Mouse (Mus musculus) heart, adult 2 months (tissue): ENCODE measurements around the gene Vmn1r230. TPM values are rescaled to one million over a fixed set of nuclear protein-coding genes. Genes with fewer than 3 reads are reported as not detected.

Experiments used
- DNase-seq, 2 experiments: peaks; one replicate each; pipeline ENCODE4 v3.0.0; 2021
- H3K27ac ChIP-seq: fragments of 200-600 bp; 2 replicates; pipeline ENCODE4 v1.8.1; 2022
- H3K27me3 ChIP-seq: fragments of 200-500 bp; 2 replicates; pipeline ENCODE4 v1.6.1; 2012; ENCODE audit warnings: mild to moderate bottlenecking, low read length, inconsistent platforms, mixed read lengths; ENCODE audit not compliant: control insufficient read depth, insufficient read depth
- H3K36me3 ChIP-seq: fragments of 200-500 bp; 2 replicates; pipeline ENCODE4 v1.6.1; 2012; ENCODE audit warnings: low read length, inconsistent platforms; ENCODE audit not compliant: control insufficient read depth, insufficient read depth
- H3K4me1 ChIP-seq: fragments of 200-500 bp; 2 replicates; pipeline ENCODE4 v1.6.1; 2011; ENCODE audit warnings: low read length; ENCODE audit not compliant: control insufficient read depth, insufficient read depth
- H3K4me3 ChIP-seq: fragments of 200-600 bp; 2 replicates; pipeline ENCODE4 v1.8.1; 2022
- H3K79me2 ChIP-seq: fragments of 200-500 bp; replicated peaks from 2 replicates; pipeline ENCODE4 v1.6.1; 2012; ENCODE audit warnings: mild to moderate bottlenecking, inconsistent platforms, low read length, moderate library complexity, mixed read lengths; ENCODE audit not compliant: control insufficient read depth, insufficient read depth
- H3K9ac ChIP-seq: fragments of 200-500 bp; 2 replicates; pipeline ENCODE4 v1.6.1; 2012; ENCODE audit warnings: low read depth, mild to moderate bottlenecking, control low read depth, inconsistent platforms, low read length, mixed read lengths
- CTCF ChIP-seq: fragments of 200-600 bp; IDR thresholded peaks from 2 replicates; pipeline ENCODE4 v1.8.1; 2022; ENCODE audit warnings: antibody characterized with exemption, mild to moderate bottlenecking, moderate library complexity
- EP300 ChIP-seq: fragments of 200-500 bp; IDR thresholded peaks from 2 replicates; pipeline ENCODE4 v1.6.1; 2011; ENCODE audit warnings: low read depth, low read length, control low read depth; ENCODE audit not compliant: insufficient read depth
- POLR2A ChIP-seq: fragments of 200-500 bp; IDR thresholded peaks from 2 replicates; pipeline ENCODE4 v1.6.1; 2011; ENCODE audit warnings: mild to moderate bottlenecking, low read depth, low read length, control low read depth; ENCODE audit not compliant: insufficient read depth
- WGBS: fragments of 180-500 bp; shearing (Covaris S2); methylation state at CpG from one replicate; pipeline ENCODE4 v1.1.7; 2018; 5-methylcytosine and 5-hydroxymethylcytosine counted together
- intact Hi-C: fragments of 180-260 bp; cut with DNase I; formaldehyde crosslinking; loops from one replicate; pipeline ENCODE4 v1.15.1; 2025
- long read RNA-seq: library from polyadenylated mRNA; stranded (forward); transcript quantifications from one replicate; pipeline ENCODE4 v2.0.0, GENCODE M21; 2021
- polyA plus RNA-seq: library from polyadenylated mRNA; depleted of rRNA; stranded (reverse); fragments of >200 nt; gene quantifications from 2 replicates; pipeline ENCODE4 v1.2.3, GENCODE M21; 2012; rRNA removed
- total RNA-seq, 2 experiments: library from RNA; stranded (reverse); gene quantifications; 2 replicates each; pipeline ENCODE4 v1.2.3; 2021

Vmn1r230 gene
- total RNA-seq (not detected), polyA plus RNA-seq (not detected in 2 replicates)
- long read RNA-seq: 0 reads

DNA sequence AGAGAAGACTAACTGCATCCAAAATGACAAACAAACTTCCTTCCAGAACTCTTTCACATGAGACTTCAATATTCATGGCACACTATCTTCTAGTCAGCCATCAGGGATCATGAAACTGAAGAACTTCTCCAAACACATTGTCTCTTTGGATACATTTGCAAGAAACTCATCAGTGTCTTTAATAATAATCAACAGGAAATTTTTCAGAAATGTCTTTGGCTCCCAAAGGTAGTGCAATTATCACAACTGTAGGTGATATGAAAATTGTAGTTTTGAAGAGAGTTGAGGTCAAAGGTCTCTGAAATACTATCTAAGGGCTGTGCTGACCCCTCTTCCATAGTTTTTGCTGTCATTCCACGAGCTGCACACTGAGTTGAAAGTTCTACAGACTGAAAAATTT, at the start of gene Vmn1r230:
Gene Vmn1r230, plus strand, starts transcription at position 301 of the 400 bp plus-strand sequence.
- Histone ChIP-seq H3K4me1 (no peaks in the 10 kb centered on the region), H3K27ac (no peak within 1 kb of the TSS), H3K9ac (no peak within 1 kb of the TSS), H3K36me3 (no peaks in the 10 kb centered on the region), H3K4me3 (no peak within 1 kb of the TSS), H3K79me2 (no peaks in the 10 kb centered on the region), H3K27me3 (no peaks in the 10 kb centered on the region)
- WGBS: 3% methylated on average over 1 of the region's 1 CpGs
- TF ChIP-seq EP300 (no peak), CTCF (no peak), POLR2A (no peak)
- DNase-seq: no peak
- intact Hi-C loops: no loop called here

DNA sequence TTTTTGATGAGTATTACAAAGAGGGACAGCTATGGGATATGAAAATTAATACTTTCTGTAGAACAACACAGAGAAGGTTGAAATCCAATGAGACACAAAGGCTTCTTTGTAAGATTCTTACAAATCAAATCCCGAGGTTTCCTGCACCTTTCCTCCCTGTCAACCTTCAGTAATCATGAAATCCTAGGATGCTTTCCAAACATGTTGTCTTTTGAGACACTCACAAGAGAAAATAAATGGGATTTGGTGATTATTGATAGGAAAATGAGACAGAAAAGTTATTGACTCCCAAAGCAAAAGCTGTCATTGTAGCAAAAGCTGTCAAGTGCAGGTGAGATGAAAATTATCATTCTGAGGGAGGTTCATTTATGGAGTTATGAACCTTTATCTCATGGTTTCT, 29.0 kb upstream of the Vmn1r230 start, which contains the start of gene Vmn1r229:
Gene Vmn1r229, plus strand, starts transcription at position 301 of the 400 bp plus-strand sequence.
- Histone ChIP-seq H3K27ac (no peak within 1 kb of the TSS), H3K4me3 (no peak within 1 kb of the TSS), H3K79me2 (no peaks in the 10 kb centered on the region), H3K9ac (no peak within 1 kb of the TSS), H3K36me3 (no peaks in the 10 kb centered on the region), H3K4me1 (no peaks in the 10 kb centered on the region), H3K27me3 (no peaks in the 10 kb centered on the region)
- no peak for DNase-seq
- intact Hi-C loops: no loop called here
- WGBS: 41% methylated on average over 1 of the region's 1 CpGs
- TF ChIP-seq CTCF (no peak), POLR2A (no peak), EP300 (no peak)

Other genes starting within 250 kb of the Vmn1r230 start
- gene Vmn2r110, start 244.0 kb upstream of the Vmn1r230 start, total RNA-seq: not detected
- gene Vmn2r110, start 244.0 kb upstream of the Vmn1r230 start, polyA plus RNA-seq: not detected in 2 replicates
- gene Fpr-rs3, start 215.6 kb upstream of the Vmn1r230 start, total RNA-seq: not detected
- not detected in 2 replicates for gene Fpr-rs3, start 215.6 kb upstream of the Vmn1r230 start, polyA plus RNA-seq
- not detected for gene Vmn1r226, start 157.6 kb upstream of the Vmn1r230 start, total RNA-seq
- gene Vmn1r226, start 157.6 kb upstream of the Vmn1r230 start, polyA plus RNA-seq: not detected in 2 replicates
- not detected for gene Vmn1r227, start 110.6 kb upstream of the Vmn1r230 start, total RNA-seq
- not detected in 2 replicates for gene Vmn1r227, start 110.6 kb upstream of the Vmn1r230 start, polyA plus RNA-seq
- gene Vmn1r228, start 54.3 kb upstream of the Vmn1r230 start, total RNA-seq: not detected
- not detected in 2 replicates for gene Vmn1r228, start 54.3 kb upstream of the Vmn1r230 start, polyA plus RNA-seq
- gene Vmn1r229, start 28.9 kb upstream of the Vmn1r230 start, total RNA-seq: under 1 TPM in 1 of 2 experiments, not detected in 1; 0.02 TPM
- gene Vmn1r229, start 28.9 kb upstream of the Vmn1r230 start, polyA plus RNA-seq: not detected in 2 replicates
- gene Vmn1r231, start 64.6 kb downstream of the Vmn1r230 start, total RNA-seq: not detected
- gene Vmn1r231, start 64.6 kb downstream of the Vmn1r230 start, polyA plus RNA-seq: not detected in 2 replicates
- not detected for gene Vmn1r232, start 79.3 kb downstream of the Vmn1r230 start, total RNA-seq
- not detected in 2 replicates for gene Vmn1r232, start 79.3 kb downstream of the Vmn1r230 start, polyA plus RNA-seq
- gene Ppp2r1a, start 104.9 kb downstream of the Vmn1r230 start, total RNA-seq: 100 to 1,000 TPM; 167 to 188 TPM
- 251 and 323 TPM in 2 replicates for gene Ppp2r1a, start 104.9 kb downstream of the Vmn1r230 start, polyA plus RNA-seq
- gene Vmn1r233, start 156.0 kb downstream of the Vmn1r230 start, total RNA-seq: not detected
- gene Vmn1r233, start 156.0 kb downstream of the Vmn1r230 start, polyA plus RNA-seq: not detected in 2 replicates
- 1 to 10 TPM; 8.6 TPM for gene Zfp160, start 168.5 kb downstream of the Vmn1r230 start, total RNA-seq
- gene Zfp160, start 168.5 kb downstream of the Vmn1r230 start, polyA plus RNA-seq: 3.4 and 6.4 TPM in 2 replicates